Mouse (Mus musculus) neural tube, embryonic 11.5 days (tissue): ENCODE data around the gene Plac9a. TPM values are rescaled to one million over a fixed set of nuclear protein-coding genes. Genes with fewer than 3 reads are reported as not detected.
"Not testable (repeated sequence)": the region's sequence is repeated elsewhere in the genome, so short reads cannot be mapped to it uniquely, and the experiment has no call there.

Experiments
- ATAC-seq: fragments of 200-750 bp; cut with Nextera tagmentation; 2 replicates; pipeline ENCODE4 v1.8.0; 2017; ENCODE audit warnings: moderate number of reproducible peaks, mild to moderate bottlenecking, moderate TSS enrichment, moderate library complexity; ENCODE audit not compliant: insufficient read depth, low FRiP score, low TSS enrichment
- DNase-seq: peaks from one replicate; pipeline ENCODE4 v3.0.0-alpha.2; 2015; ENCODE audit warnings: low spot score
- H3K27ac ChIP-seq: fragments of 300-500 bp; sonication (generic); 2 replicates; pipeline ENCODE4 v1.5.1; 2014; ENCODE audit warnings: low read depth, mild to moderate bottlenecking, low read length
- H3K27me3 ChIP-seq: fragments of 300-500 bp; sonication (generic); 2 replicates; pipeline ENCODE4 v1.6.1; 2014; ENCODE audit warnings: mild to moderate bottlenecking, low read length, mixed read lengths; ENCODE audit not compliant: control insufficient read depth, insufficient read depth
- H3K36me3 ChIP-seq: fragments of 300-500 bp; sonication (generic); 2 replicates; pipeline ENCODE4 v1.6.1; 2014; ENCODE audit warnings: mild to moderate bottlenecking, low read length, moderate library complexity, mixed read lengths; ENCODE audit not compliant: control insufficient read depth, insufficient read depth
- H3K4me1 ChIP-seq: fragments of 300-500 bp; sonication (generic); 2 replicates; pipeline ENCODE4 v1.6.1; 2014; ENCODE audit warnings: low read length, mixed read lengths; ENCODE audit not compliant: control insufficient read depth, insufficient read depth
- H3K4me2 ChIP-seq: fragments of 300-500 bp; sonication (generic); 2 replicates; pipeline ENCODE4 v1.6.1; 2014; ENCODE audit warnings: low read depth, mild to moderate bottlenecking, moderate library complexity
- H3K4me3 ChIP-seq: fragments of 300-500 bp; sonication (generic); 2 replicates; pipeline ENCODE4 v1.5.1; 2014; ENCODE audit warnings: low read depth, low read length
- H3K9ac ChIP-seq: fragments of 300-500 bp; sonication (generic); 2 replicates; pipeline ENCODE4 v1.6.1; 2014; ENCODE audit warnings: mild to moderate bottlenecking, low read length
- H3K9me3 ChIP-seq: fragments of 300-500 bp; sonication (generic); 2 replicates; pipeline ENCODE4 v1.6.1; 2016; ENCODE audit warnings: low read length; ENCODE audit not compliant: control insufficient read depth
- WGBS: fragments of 180-500 bp; shearing (Covaris S2); extraction: QIAGEN DNeasy Blood & Tissue Kit; methylation state at CpG from one replicate; pipeline ENCODE4 v1.1.7; 2014; 5-methylcytosine and 5-hydroxymethylcytosine counted together
- polyA plus RNA-seq: library from polyadenylated mRNA; unstranded; fragments of >200 nt; fragmentation: Nextera tagmentation; extraction: Ambion mirVana; gene quantifications from 2 replicates; pipeline ENCODE4 v1.2.1, GENCODE M21; 2014

Gene Plac9a
- not detected in 2 replicates for polyA plus RNA-seq

- DNase-seq, H3K4me1 ChIP-seq, H3K27me3 ChIP-seq, H3K4me2 ChIP-seq, H3K36me3 ChIP-seq, H3K9me3 ChIP-seq, H3K9ac ChIP-seq, H3K4me3 ChIP-seq, H3K27ac ChIP-seq, ATAC-seq: not testable (repeated sequence)
- WGBS: no CpG with 5 or more reads among the region's 10 CpGs
Measured at GRCm38 (mm10) chr14:25903000-25903399, at the start of gene Plac9a. Plac9a (minus strand) TSS chr14:25903100.

- DNase-seq, H3K27ac ChIP-seq, H3K27me3 ChIP-seq, H3K4me3 ChIP-seq, H3K4me2 ChIP-seq, H3K36me3 ChIP-seq, H3K9me3 ChIP-seq, H3K9ac ChIP-seq, ATAC-seq, H3K4me1 ChIP-seq: not testable (repeated sequence)
- no CpG with 5 or more reads among the region's 8 CpGs for WGBS
Measured at GRCm38 (mm10) chr14:25938004-25938403, 35.1 kb upstream of the Plac9a start, which contains the start of gene Cphx1. Cphx1 (plus strand) TSS chr14:25938304.

GRCm38 (mm10) chr14:25936867-25937630, 34.1 kb upstream of the Plac9a start:
- DNase-seq, H3K4me3 ChIP-seq, H3K36me3 ChIP-seq, H3K4me2 ChIP-seq, ATAC-seq, H3K9me3 ChIP-seq, H3K27me3 ChIP-seq, H3K4me1 ChIP-seq, H3K27ac ChIP-seq, H3K9ac ChIP-seq: not testable (repeated sequence)
- WGBS: no CpG with 5 or more reads among the region's 5 CpGs

- no CpG with 5 or more reads among the region's 10 CpGs for WGBS
Measured at GRCm38 (mm10) chr14:25927562-25927881, 24.6 kb upstream of the Plac9a start, which contains the start of gene Tmem254a. Tmem254a (minus strand) TSS chr14:25927672.

GRCm38 (mm10) chr14:25926814-25927561, 24.1 kb upstream of the Plac9a start:
- ATAC-seq: peak; percentile 63; the same call in 1 of the 2 replicates
- no CpG with 5 or more reads among the region's 44 CpGs for WGBS

More at GRCm38 (mm10) chr14:25927562-25927881, 24.6 kb upstream of the Plac9a start, which contains the start of gene Tmem254a:
- DNase-seq, H3K4me1 ChIP-seq, H3K9me3 ChIP-seq, H3K27ac ChIP-seq, H3K36me3 ChIP-seq, H3K9ac ChIP-seq, H3K4me3 ChIP-seq, H3K4me2 ChIP-seq, ATAC-seq, H3K27me3 ChIP-seq: not testable (repeated sequence)

GRCm38 (mm10) chr14:25918427-25919170, 15.7 kb upstream of the Plac9a start:
- WGBS: no CpG with 5 or more reads among the region's 5 CpGs
- not testable (repeated sequence) for H3K27ac ChIP-seq, H3K36me3 ChIP-seq

More at GRCm38 (mm10) chr14:25926814-25927561, 24.1 kb upstream of the Plac9a start:
- DNase-seq, H3K4me2 ChIP-seq, H3K36me3 ChIP-seq, H3K27me3 ChIP-seq, H3K9me3 ChIP-seq, H3K27ac ChIP-seq, H3K9ac ChIP-seq, H3K4me1 ChIP-seq, H3K4me3 ChIP-seq: not testable (repeated sequence)

GRCm38 (mm10) chr14:25908976-25909375, 6.1 kb upstream of the Plac9a start:
- H3K9me3 ChIP-seq, H3K27me3 ChIP-seq, ATAC-seq, H3K4me3 ChIP-seq, H3K36me3 ChIP-seq, H3K4me1 ChIP-seq, H3K9ac ChIP-seq, DNase-seq, H3K4me2 ChIP-seq, H3K27ac ChIP-seq: not testable (repeated sequence)
- WGBS: no CpG with 5 or more reads among the region's 8 CpGs

More at GRCm38 (mm10) chr14:25918427-25919170, 15.7 kb upstream of the Plac9a start:
- DNase-seq, H3K4me3 ChIP-seq, H3K27me3 ChIP-seq, H3K4me2 ChIP-seq, H3K9ac ChIP-seq, H3K9me3 ChIP-seq, H3K4me1 ChIP-seq, ATAC-seq: not testable (repeated sequence)

GRCm38 (mm10) chr14:25907272-25907671, 4.4 kb upstream of the Plac9a start:
- WGBS: no CpG with 5 or more reads among the region's 9 CpGs
- H3K36me3 ChIP-seq, DNase-seq, H3K27ac ChIP-seq, H3K9ac ChIP-seq, H3K9me3 ChIP-seq, H3K4me3 ChIP-seq, ATAC-seq, H3K4me1 ChIP-seq, H3K4me2 ChIP-seq, H3K27me3 ChIP-seq: not testable (repeated sequence)
